Mouse (Mus musculus): Measurements from ENCODE around the gene Zfhx2.

The Zfhx2 gene

DNA sequence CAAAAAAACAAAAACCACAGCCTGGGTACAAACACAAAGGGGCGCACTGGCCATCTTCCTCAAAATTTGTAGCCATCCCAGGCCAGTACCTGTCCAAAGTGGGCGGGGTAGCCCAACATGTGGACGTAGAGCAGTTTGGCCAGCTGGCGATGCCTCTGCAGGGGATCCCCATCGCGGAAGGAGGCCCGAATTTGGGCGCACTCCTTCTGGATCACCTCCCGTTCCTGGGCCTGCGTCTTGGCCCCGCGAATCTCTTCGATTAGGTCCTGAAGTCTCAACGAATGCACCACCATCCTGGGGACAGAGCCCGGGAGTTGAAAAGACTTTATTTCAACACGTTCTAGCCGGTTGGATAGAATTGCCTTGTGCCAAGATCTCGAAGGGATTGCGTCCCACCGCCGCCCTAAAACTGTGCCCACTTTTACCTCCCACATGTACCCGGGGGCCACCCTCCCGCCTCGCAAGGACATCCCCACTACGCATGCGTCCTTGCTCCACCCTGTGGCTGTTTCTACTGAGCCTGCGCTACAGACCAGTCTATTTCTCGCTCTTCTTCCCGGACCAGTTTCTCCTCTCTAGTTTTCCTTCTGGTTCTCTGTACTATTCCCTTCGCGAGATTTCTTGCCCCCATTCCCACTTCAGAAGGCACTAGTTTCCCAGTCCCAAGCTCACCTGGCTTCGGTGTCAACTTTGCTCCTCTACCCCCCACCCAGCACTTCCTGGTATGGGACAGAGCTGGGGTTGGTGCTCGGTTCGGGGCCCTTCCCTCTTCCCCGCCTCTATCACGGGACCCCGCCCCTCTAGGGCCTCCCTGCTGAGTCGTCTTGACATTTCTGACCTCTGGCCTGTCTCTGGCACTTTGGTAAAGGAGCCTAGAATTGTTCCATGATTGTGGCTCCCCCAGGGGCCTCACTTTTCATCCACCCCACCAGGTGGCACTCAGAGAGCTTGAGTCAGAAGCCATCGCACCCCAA, 14.0 kb upstream of the Zfhx2 start, which contains the start of gene Ap1g2:
Gene Ap1g2 (minus strand): TSS at position 758 of the 974 bp plus-strand sequence.
- DNase-seq (ENCODE audit: low spot score): peak; percentile 64

DNA sequence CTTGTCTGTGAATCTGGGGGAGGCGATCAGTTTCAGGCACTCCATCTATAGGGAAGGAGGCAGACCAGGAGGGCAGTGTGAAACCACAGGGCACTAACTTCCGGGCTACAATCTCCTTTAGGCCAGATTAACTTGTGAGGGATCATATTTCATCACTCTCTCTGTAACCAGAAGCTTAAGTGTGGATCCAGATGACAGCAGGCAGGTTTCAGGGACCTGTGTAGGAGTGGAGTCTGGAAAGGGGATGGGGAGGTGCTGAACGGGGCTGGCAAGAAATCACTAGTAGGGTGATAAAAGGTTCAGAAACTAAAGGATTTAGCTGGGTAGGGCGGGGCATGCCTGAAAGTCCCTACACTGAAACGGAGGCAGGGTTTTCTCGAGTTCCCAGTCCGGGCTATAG, 13.3 kb upstream of the Zfhx2 start:
- no peak for DNase-seq (ENCODE audit: low spot score)

DNA sequence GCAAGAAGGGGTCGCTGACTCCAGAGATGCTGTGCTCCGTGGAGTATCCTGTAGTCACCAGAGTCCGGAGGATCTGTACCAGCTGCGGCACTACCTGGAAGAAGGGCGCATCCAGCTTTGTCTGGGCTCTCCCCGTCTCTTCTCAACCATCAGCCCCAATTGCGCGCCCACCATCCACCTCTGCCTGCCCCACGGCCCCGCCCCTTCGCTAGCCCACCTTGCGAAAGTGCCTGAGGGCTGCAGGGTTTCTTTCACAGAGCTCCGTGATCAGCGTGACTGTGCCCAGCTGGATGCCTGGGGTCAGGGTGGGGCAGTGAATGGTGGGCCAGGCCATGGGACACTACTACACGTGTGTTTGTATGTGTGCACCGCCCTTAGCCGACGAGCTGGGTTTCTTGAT, 12.2 kb upstream of the Zfhx2 start:
- no peak for DNase-seq (ENCODE audit: low spot score)

DNA sequence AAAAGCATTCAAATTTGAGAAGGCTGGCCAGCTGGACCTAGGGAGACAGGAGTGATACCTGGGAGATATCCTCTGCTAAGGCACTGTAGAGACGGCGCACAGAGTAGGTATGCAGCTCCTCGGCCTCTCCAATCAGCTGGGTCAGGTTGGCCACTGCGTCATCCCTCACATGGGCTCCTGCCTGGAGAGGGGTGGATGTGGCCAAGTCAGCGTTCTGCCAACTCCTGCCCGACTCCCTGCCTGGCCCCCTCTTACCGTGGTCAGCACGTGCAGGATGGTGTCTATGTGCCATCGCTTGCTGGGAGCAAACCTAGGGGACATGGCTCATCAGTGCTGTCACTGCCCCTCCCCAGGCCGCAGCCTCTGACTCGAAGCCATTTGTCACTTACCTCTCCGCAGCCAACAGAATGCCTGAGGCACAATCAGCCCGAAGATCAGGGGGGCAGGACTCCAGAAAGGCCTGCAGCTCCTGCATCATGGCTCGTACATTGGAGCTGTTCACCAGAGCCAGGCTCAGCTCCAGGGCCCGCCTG, 10.2 kb upstream of the Zfhx2 start:
- no peak for DNase-seq (ENCODE audit: low spot score)

DNA sequence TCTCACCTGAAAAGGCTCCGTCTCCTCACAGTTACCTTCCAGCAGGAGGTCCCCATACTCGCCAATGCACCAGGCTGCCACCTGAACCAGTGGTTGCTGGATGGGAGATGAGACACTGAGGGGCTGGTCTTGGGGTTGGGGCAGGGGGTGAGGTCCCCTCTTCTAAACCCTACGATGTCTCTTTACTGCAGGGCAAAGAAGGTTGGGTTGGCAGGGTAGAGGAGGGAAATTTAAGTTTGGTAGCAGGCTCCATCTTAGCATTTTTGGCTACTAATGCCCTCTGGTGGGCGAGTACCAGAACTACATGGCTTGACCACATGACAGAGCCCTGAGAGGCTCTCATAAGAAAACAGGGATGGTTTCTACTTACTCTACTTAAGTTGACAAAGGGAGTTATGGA, 9.5 kb upstream of the Zfhx2 start:
- no peak for DNase-seq (ENCODE audit: low spot score)

DNA sequence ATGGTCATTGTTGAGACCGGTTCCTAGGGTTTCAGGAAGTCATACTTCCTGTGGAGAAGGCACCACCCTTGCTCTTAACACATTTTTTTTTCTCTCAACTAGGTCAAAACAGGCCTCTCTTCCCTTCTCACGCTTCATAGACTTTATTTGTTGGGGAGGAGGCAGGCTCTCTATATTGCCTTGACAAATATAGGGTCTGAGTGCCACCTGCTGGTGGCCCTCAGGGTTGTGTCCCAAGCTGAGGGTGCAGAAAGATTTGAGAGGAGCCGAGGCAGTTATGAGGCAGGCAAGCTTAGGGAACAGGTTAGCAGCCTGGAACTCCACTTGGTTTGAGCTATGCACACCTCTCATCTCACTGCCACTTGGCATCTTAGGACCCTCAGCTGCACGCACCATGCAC, 5.9 kb upstream of the Zfhx2 start:
- no peak for DNase-seq (ENCODE audit: low spot score)

DNA sequence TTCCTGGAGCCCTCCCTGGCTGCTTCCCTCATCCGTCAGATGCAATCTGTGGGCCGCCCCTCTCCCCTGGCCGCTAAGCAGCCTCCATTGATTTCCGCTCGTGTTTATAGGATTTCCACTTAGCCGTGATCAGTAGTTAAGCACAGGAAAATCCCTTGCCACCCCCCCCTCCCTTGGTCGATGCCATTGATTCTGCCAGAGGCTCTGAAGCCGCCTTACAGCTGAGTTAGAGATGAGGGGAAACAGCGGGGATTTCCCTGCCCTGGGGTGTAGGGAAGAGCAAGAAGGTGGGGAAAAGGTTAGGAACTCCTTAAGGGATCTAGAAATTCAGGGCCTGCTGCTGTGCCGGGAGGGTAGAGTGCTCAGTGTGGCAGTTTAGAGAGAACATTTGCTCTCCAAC, 5.5 kb upstream of the Zfhx2 start:
- no peak for DNase-seq (ENCODE audit: low spot score)

DNA sequence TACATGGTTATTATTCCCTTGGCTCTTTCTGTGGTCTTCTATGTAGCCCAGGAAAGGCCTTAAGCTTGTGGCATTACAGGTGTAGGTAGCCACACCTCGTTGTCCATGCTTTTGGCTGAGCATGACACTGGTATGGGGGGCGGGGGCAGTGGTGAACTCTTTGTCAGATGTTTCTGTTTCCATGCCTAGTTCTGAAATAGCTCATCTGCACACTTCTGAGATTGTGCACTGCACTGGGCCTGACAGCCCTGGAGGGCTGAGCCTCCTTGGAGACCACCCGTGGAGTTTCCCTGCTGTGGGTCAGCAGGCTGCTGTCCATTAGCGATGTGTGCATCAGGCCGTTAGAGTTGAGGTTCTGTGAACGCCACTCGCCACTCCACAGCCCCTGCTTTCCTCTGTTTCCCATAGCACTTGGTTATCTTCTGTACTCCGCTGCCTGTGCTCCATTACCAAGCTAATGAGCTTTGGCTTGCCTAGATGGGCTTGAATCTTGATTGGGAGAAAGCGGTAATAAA, 4.5 kb upstream of the Zfhx2 start:
- DNase-seq (ENCODE audit: low spot score): no peak

DNA sequence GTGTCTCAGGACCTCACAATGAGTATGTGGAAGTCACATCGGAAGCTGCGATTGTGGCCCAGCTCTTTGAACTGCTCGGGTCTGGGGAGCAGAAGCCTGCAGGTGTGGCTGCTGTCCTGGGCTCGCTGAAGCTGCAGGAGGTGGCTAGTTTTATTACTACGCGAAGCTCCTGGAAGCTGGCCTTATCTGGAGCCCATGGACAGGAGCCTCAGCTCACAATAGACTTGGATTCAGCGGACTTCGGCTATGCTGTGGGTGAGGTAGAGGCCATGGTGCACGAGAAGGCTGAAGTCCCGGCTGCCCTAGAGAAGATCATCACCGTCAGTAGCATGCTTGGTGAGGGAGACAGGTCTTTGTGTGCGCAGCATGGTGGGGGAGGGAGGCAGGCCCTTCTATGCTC, 3.5 kb upstream of the Zfhx2 start:
- no peak for DNase-seq (ENCODE audit: low spot score)

DNA sequence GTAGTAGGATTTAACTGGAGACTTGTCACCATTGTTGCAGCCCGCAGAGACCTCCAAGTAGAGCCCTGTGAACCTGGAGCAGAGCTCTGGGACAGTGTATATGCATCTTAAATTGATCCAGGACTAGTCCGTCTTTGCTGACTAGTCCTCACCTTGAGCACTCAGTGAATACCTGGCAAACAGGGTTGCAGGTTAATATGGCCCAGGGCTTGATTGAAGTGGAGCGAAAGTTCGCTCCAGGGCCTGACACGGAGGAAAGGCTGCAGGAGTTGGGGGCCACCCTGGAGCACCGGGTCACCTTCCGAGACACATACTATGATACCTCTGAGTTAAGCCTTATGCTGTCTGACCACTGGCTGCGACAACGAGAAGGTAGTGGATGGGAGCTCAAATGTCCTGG, 3.1 kb upstream of the Zfhx2 start:
- DNase-seq (ENCODE audit: low spot score): no peak

DNA sequence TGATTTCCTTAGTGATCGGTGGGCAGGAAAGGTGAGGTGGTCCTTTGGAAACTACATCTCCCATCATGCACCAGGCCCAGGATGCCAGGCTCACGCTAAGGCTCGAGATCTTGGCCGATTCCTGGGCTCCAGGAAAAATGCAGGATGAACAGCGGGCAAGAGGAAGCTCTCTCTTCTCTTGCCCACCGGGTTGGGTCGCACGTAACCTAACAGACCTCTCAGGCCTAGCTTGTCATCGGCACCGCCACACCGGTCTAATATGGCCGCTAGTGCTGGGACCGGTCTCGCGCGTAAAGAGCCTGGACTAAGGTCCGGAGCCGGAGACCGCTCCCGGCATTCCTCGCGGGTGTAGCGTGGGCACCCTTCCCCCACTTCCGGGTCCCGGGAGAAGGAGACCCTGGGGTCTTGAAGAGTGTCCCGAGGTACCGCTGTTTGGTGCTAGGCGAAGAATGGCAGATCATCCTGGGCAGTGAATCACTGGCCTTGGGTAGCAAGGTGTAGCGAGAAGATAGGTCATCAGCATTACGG, 2.6 kb upstream of the Zfhx2 start, which contains the start of gene Thtpa:
Gene Thtpa (plus strand): TSS at position 81 of the 528 bp plus-strand sequence.
- peak; percentile 60 for DNase-seq (ENCODE audit: low spot score)

DNA sequence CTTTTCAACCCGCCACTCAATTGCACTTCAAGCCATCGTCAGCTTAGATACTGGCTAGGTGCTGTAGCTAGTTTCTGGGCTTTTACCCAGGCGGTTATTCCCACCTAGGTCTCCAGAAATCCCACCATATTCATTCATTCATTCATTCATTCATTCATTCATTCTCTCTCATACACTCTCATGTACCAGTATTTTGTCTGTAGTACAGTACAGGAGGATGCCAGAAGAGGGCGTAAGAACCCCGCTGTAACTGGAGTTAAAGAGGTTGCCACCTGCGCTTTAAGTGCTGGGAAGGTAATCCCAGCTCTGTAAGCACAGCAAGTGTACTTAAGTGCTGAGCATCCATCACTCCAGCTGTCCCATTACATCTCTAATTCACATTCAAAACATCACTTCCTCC, 1.8 kb upstream of the Zfhx2 start:
- DNase-seq (ENCODE audit: low spot score): no peak

DNA sequence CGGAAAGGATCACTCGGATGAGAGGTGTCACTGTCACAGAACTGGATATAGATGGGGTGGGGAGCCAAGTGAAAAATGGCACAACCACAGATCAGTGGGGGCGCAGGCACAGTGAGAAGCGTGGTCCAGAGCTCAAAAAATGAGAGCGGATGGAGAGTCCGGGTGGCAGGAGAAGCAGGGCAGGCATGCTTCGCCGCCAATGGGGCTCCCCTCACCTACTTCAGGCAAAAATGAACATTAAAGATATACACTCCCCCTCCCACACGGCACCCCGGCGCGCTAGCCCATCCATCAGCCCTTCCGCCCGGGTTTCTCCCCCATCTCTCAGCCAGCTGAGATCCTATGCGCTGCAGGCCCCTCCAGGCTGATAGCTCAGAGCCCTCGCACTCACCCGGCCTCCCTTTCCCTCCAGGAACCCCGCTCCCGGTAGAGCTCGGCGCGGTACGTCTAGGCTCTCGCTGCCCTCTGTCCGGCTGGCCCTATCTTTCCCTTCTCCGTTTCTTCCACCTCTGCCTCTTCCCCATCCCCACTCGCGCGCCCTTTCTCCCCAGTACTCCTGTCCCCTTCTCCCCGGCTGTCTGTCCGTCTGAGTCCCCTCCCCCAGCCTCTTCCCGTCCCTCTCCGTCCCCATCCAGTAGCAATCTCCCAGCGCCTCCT, 787 bp downstream of the Zfhx2 start:
- no peak for DNase-seq (ENCODE audit: low spot score)

DNA sequence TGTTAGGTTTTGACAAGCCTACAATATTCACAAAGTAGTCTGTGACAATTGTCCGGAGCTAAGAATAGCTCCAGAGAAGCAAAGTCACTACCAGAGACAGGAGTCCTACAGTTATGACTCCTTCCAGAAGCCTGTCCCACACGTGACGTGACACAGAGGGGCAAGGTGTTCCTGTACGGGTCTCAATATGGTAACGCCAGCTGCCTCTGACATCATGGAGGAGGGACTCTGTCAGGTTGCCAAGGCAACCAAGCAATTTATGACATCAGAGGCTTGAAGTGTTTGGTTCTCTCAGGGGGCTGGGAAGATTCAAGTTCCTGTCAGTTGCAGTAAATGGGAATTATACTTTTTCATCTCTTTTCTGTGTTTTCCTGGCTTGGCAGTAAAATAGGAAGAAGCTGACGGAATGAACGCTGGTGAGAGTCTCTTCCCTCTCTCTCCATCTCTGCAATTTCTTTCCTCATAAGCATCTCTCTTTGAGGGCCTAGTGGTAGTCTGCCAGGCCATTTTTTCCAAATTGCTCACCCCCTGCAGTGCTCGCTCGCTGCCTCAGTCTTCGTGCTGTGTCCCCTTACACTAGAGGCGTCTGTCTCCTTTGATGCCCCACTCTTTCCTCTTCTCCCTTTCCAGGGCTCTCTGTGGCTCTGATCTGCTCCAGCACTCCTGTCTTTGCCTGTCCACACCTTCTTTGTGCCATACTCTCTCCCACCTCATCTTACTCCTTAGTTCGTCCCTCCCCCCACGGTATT, 2.8 kb downstream of the Zfhx2 start:
- no peak for DNase-seq (ENCODE audit: low spot score)

DNA sequence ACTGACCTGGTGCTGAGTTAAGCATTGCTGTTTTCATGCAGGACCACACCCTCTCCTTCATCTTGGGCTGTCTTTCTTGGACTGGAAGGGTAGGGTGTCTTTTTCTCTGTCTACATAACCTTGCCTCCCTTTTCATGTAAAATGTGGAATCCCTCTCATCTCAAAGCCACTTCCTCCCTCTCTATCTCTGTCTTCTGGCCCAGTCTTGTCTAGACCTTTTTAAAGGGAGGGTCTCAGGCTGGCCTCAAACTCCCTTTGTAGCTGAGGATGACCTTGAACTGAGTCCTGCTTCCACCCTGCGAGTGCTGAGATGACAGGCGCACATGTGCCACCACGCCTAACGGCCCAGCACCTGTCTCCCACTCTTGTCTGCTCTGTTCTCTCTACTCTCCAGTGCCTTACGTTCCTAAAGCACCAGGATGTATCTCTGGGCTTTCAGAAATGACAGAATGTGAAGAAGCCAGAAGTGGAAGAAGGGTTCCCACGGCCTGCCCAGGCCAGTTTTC, 6.1 kb downstream of the Zfhx2 start:
- no peak for DNase-seq (ENCODE audit: low spot score)

DNA sequence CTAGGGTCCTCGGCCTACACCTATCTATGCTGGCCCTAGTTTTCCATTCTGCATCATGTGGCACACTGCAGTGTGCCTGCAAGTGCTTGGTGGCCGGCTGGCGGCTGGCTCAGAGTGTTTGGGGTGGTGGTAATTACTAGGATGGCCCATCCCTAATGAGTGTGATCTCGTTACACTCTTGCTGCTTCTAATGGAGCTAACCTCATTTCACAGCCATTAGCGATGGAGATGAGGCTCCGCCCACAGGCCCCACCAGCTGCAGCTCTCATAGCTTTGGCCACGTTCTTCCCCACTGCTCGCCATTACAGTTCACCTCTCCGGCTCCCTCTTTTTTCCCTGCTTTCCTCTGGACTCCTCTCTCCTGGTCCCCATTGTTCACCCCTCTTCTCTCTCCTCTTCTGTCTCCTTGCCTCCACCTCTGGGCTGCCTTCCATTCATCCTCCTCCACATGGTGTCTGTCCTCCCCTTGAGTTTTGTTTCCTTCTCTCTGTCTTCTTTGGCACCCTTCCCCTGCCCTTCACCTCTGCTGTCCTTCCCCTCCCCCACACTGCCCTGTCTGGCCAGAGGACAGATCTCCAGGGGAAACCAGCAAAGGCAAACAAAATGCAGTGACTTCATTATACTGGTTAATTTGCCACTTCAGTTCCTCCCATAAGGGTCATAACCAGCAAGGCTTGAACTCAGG, 6.7 kb downstream of the Zfhx2 start:
- no peak for DNase-seq (ENCODE audit: low spot score)

DNA sequence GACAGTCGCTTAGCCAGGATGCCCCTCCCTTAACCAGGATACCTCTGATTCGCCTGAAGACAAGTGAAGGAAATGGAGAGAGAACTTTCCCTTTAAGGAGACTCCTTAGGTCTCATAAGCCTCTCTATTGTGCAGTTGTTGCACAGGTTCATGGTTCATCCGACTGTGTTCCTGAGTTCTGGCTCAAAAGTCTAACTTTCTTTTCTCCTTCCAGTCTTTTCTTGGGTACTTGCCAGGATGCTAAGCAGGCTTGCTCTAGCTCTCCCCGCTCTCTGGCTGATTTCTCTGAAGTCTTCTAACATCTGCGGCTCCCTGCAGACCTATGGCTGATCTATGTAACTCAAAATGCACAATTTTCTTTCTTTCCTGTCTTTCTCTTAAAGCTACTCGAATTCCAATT, 8.6 kb downstream of the Zfhx2 start:
- DNase-seq (ENCODE audit: low spot score): no peak

DNA sequence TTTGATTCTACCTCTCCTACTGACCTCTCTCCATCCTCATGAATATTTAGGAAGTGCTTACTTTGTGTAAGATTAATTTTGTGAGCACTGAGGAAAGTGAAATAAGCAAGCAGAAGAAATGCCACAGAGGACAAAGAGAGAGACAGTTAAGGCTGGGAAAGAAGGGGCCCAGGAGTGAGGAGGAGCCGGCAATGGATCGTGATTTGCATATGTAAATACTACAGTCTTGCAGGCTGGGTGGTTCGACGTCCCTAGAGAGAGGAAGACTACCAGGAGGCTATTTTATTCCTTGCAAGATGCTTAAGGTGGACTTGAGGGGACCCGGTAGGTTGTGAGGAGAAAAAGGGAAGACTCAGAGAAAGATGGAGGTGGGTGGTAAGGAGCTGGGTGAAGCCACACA, 11.0 kb downstream of the Zfhx2 start:
- no peak for DNase-seq (ENCODE audit: low spot score)

DNA sequence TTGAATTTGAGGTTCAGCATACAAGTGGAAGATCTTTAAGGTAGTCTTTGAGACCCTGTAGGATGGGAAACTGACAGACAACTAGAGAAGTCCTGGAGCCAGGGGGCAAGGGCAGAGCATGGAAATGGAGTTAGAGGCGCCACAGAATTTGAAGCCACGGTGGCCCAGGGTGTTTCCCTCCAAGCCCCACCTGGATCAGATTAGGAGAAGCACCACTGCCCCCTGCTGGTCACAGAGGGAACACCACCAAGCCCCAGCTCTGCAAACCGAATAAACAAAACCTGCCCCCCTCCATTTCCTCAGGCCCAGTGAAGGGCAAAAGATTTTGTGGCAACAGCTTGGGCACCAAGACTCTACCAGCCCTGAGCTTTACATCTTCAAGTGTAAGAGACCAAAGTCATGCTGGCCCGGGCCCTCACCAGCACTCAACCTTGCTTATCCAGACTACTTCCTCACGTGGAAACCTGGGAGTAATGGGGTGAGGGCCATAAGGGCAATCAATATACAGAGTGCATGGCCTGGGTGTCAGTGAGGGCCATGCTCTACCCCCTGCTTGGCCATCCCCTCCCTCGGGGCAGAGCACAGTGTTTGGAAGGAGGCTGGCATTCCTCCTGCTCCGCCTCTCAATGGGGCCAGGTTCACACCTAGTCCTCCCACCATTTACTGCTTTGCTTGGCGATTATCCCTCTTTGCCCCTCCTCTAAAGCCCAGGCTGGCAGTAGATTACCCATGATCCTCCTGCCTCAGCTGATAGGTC, 12.7 kb downstream of the Zfhx2 start:
- peak; percentile 35 for DNase-seq (ENCODE audit: low spot score)

DNA sequence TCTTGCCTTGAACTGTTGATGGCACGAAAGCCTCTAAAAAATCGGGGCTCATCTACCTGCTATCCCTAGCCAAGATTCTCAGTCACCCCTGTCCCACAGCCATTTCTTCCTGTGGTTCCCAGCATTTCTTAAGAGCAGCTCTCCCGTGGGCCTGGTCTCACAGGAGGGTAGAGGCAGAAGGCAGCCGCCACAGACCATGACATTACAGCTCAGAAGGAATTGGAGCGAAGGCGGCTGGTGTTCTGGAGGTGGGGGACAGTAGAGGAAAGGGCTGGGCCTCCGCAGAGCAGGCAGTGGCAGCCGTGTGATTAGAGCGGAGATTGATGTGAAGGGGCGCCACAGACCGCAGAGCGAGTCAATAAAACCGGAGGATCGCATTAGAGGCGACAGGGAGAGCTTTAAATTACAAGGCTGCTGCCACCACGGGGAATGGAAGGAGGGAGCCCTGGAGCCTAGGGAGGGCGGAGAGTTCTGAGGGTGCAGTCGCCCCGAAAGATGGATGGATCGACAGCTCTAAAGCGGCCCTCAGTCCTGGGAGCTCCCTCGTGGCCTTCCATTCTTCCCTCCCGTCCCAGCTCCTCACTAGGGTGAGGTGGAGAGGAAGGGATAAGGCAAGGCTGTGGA, 13.6 kb downstream of the Zfhx2 start:
- no peak for DNase-seq (ENCODE audit: low spot score)
